Mouse (Mus musculus) gastrocnemius, adult 18-20 months (tissue): ENCODE results near the gene Gm42674. TPM values are rescaled to one million over a fixed set of nuclear protein-coding genes. Genes with fewer than 3 reads are reported as not detected.

Experiments used
- DNase-seq: peaks from one replicate; pipeline ENCODE4 v3.0.0; 2021; ENCODE audit warnings: low spot score
- long read RNA-seq, 2 experiments: library from polyadenylated mRNA; stranded (forward); transcript quantifications; one replicate each; pipeline ENCODE4 v2.0.0; 2021
- total RNA-seq, 2 experiments: library from RNA; stranded (reverse); gene quantifications; 2 replicates each; pipeline ENCODE4 v1.2.3; 2021

The Gm42674 gene
- total RNA-seq, result not detected
- long read RNA-seq, experiment 1, partial matches to known transcripts, result 0 of 1 reads
- long read RNA-seq, experiment 1, other reads (novel, unspliced or antisense), result 1 of 1 reads
- long read RNA-seq, experiment 2, partial matches to known transcripts, result 0 of 1 reads
- long read RNA-seq, experiment 2, other reads (novel, unspliced or antisense), result 1 of 1 reads

DNA sequence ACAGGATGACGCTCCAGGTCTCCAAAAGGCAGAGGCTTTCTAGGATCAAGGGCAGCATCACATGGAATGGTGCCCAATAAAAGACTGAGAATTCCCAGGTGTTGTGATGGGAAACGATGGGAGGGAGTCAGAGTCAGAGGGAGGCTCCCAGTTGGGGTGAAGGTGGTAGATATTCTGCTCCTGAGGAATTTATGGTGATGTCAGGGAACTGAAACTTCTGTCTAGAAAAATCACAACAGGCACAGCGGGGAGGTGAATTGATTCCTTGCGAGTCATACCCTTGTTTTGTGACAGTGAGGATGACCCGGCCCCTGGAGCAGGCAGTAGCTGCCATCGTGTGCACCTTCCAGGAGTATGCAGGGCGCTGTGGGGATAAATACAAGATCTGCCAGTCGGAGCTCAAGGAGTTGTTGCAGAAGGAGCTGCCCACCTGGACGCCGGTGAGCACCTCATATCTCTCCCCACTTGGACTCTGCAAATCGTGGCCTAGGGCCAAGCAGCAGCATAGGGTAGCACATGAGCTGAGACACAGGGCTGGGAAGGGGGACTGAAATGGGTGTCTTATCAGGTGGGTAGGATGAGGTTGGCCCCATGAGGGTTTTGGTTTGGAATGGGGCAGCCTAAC, at the start of gene Gm42674:
TSS of gene Gm42674 (plus strand) at position 419 of the 625 bp plus-strand sequence.
- DNase-seq, result no peak

GRCm38 (mm10) chr3:90552231-90552630, 49.5 kb upstream of the Gm42674 start:
- no peak for DNase-seq

DNA sequence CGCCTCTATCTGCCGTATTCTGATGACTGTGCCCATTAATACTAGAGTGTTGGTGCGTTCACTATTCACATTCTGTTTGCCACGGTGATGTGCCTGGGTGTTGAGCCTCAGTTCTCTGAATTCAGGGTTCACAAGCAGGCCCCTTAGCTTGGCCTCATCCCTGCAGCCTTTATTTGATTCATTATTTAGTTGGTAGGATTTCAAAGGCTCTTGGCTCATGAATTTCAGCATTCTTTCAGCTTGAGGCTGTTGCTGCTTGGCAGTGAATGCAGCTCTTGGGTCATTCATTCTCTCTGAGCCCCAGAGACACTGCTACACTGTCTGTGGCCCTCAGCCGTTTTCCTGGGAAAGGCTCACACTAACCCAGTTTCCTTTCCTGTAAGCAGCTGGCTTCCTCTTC, 45.8 kb upstream of the Gm42674 start:
- DNase-seq, result peak; percentile 58

DNA sequence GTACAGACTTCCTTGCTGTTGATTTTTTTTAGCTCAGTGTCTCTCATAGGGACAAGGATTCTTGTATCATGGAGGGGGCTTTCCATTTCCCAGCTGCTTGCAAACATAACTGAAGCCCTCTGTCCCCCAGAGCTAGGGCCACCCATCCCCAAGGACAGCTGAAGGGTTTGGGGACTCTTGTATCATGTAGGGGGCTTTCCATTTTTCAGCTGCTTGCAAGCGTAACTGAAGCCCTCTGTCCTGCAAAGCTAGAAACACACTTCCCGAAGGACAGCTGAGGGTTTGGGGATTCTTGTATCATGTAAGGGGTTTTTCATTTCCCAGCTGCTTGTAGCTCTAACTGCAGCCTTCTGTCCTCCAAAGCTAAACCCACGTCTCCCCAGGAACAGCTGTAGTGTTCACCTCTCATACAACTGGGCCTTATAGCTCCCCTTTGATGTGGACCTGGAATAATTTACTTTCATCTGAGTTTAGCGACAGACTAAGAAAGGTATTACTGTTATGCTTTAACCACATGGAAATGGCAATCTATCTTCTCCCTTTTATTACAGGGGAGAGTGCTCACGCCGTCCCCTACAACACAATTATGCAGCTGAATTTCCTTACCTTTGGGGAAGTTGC, 41.6 kb upstream of the Gm42674 start, which contains the start of gene S100a3:
TSS of gene S100a3 (plus strand) at position 571 of the 621 bp plus-strand sequence.
- DNase-seq, result no peak

GRCm38 (mm10) chr3:90574691-90575090, 27.0 kb upstream of the Gm42674 start:
- DNase-seq, result peak; percentile 58

- no peak for DNase-seq
Observed at GRCm38 (mm10) chr3:90575320-90575719, 26.4 kb upstream of the Gm42674 start.

GRCm38 (mm10) chr3:90576351-90577001, 25.2 kb upstream of the Gm42674 start:
- no peak for DNase-seq

DNA sequence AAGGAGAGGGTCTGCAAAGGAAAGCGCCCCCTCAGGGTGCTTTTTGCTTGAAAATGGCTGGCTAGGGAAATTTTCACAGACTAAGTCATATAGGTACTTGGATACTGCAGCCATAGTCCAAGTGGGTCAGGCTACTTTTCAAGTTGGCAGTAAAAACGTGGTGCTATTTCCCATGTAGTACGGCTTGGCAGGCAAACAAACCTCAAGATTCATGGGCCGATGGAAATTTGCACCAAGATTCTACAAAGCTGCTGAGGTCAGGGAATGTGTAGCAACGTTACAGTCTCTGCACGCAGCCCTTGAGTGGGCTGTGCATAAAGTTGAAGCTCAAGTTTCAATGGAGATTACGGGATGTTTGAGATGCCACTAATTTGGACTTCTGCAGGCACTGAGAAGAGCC, 22.3 kb upstream of the Gm42674 start:
- DNase-seq, result no peak

DNA sequence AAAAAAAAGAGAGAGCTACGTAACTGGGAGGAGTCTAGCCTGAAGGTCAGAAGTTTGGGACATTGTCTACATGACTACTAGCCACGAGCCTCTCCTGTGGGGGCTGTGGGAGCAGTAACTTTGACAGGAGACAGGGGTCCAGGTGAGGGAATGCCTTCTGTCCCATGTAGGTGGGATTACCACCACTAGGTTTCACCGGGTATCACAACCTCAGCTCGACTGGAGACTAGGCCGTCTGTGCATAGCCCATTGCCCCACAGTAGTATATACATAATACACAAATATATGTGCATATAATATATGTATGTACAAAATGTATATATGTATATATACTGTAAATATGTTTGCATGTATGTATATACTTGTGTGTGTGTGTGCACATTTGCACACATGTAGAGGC, 20.6 kb upstream of the Gm42674 start:
- DNase-seq, result no peak

GRCm38 (mm10) chr3:90582156-90582555, 19.5 kb upstream of the Gm42674 start:
- DNase-seq, result no peak

- DNase-seq, result no peak
Observed at GRCm38 (mm10) chr3:90582556-90582955, 19.1 kb upstream of the Gm42674 start.

DNA sequence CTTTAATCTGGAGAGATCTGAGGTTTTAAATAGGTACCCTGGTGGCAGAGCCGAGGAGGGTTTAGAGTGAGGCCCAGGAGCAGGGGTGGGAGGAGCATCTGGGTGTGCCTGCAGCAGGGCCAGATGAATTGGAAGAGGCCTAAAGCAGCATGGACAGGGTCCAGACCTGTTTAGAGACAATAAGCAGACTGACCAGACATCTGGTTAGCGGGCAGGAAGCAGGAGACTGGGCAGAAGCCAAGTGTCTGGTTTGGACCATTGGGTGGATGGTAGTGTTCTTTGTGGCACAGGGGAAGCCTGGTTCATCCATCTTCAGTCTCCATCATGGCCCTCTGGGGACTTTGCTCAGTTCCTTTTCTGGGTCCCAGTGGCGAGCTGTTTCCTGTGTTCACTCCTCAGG, 17.8 kb upstream of the Gm42674 start:
- DNase-seq, result peak; percentile 43

- DNase-seq, result peak; percentile 77
Observed at GRCm38 (mm10) chr3:90585595-90585994, 16.1 kb upstream of the Gm42674 start.

- DNase-seq, result no peak
Observed at GRCm38 (mm10) chr3:90586016-90586643, 15.6 kb upstream of the Gm42674 start.

DNA sequence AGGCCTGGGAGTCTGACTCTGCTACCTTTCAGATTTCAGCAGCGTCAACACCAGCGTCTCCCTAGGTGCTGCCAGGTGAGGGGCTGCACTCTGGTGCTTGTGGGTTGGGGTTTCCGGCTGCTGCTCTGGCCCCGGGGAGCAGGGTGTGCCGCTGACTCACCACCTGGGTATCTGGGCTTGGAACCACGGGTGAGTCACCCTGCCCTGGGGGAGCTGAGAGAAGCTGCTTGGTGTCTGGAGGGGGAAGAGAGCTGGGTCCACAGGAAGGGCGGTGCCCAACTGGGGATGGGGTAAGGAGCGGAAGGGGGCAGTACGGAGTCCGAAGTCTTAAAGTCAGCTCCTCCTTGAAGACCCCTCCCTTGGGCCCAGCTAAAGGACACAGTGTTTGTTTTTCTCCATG, 14.8 kb upstream of the Gm42674 start:
- peak; percentile 87 for DNase-seq

- DNase-seq, result peak; percentile 50
Observed at GRCm38 (mm10) chr3:90587361-90588101, 14.2 kb upstream of the Gm42674 start.

DNA sequence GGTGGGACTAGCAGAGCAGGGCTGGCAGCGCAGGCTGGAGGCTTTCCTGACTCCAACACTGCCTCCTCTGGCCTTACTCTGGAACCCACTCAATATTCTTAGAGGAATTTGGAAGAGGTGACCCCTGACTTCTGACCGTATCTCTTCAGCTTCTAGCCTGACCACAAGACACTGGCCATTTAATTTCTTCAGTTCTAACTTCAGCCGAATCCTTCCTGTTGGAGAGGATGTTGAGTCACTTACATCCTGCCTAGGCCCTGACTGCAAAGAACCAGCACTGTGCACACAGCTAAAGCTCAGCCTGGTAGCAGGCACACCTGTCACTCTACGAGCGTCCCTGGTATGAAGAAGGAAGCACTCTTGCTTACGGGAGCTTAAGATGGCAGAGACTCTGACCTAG, 12.3 kb upstream of the Gm42674 start:
- DNase-seq, result no peak

GRCm38 (mm10) chr3:90589947-90590346, 11.8 kb upstream of the Gm42674 start, which contains the start of gene S100a2:
Gene S100a2, plus strand, starts transcription at chr3:90590247.
- DNase-seq, result no peak

GRCm38 (mm10) chr3:90594466-90594865, 7.2 kb upstream of the Gm42674 start:
- no peak for DNase-seq

GRCm38 (mm10) chr3:90595556-90595955, 6.1 kb upstream of the Gm42674 start:
- no peak for DNase-seq

- DNase-seq, result no peak
Observed at GRCm38 (mm10) chr3:90596810-90597209, 4.9 kb upstream of the Gm42674 start.
